Mouse (Mus musculus): ENCODE data around the gene Dpp6. TPM values are rescaled to one million over a fixed set of nuclear protein-coding genes. Genes with fewer than 3 reads are reported as not detected.

Dpp6 gene
- polyA plus RNA-seq, 1 experiment from 2014 or later: 1.0 TPM

DNA sequence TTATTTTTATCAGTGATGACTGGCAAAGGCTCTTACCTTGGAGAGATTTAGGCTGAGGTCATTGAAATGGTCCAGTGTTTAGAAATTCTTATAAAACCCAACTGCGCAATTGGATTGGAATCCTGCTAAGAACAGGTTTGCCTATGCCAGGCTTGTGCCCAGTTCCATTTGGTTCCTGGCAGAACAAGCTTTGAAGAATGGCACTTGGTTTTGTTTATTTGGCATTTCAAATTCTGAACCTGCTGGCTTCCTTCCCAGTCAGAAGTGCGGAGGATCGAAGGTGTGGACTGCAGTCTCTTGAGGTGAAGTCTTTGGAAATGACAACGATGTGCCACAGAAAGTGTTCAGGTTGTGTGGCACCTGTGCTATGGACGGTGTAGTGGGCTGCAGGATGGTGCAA lies 193.6 kb downstream of the Dpp6 start:
- Histone ChIP-seq H3K36me3 (ENCODE audit: control insufficient read depth, insufficient read depth, low read length) (no peaks in the 10 kb centered on the region), H3K27ac (replicated peaks) (no peak overlapping the region), H3K9me3 (ENCODE audit: control insufficient read depth, low read length) (no peaks in the 10 kb centered on the region), H3K4me1 (replicated peaks; ENCODE audit: control insufficient read depth, insufficient read depth) (no peaks in the 10 kb centered on the region), H3K9ac (ENCODE audit: low read length) (no peak overlapping the region), H3K4me3 (ENCODE audit: low read depth, low read length) (no peak overlapping the region), H3K4me2 (replicated peaks; ENCODE audit: low read depth) (no peak overlapping the region), H3K27me3 (ENCODE audit: control insufficient read depth, insufficient read depth, low read length) (no peaks in the 10 kb centered on the region)
- no peak for DNase-seq (ENCODE audit: low spot score)
- 80% methylated on average over 5 of the region's 5 CpGs for WGBS
- ATAC-seq (ENCODE audit: low FRiP score, low TSS enrichment): no peak
- no peak for TF ChIP-seq CTCF (IDR thresholded peaks at IDR 0.05; ENCODE audit: low read depth)

DNA sequence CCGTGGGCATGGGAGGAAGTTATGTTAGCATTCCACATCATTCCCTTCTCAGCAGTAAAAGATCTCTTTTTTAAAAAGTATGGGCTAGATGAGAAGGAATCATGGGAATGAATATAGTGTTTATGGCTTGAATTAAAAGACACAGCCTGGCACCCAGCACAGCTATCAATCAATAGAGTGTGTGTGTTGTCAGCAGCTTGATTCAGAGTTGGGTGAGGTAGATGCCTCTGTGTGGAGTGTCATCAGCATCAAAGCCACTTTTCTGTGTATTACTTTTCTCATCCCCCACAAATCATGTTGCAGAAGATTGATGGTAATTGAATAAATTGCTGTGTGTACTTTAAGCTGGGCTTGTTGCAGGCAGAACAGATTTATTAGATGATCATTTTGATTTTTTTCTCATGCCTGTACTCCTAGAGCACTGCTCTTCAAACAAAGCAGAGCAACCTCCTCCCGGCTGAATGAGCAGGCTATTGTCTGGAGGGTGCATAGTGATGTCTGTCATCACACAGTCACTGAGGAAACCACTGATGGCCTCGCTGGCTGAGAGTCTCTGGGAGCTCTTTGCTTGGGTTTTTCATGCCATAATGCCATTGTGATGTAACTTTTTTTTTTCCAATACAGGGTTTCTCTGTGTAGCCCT lies 201.4 kb downstream of the Dpp6 start:
- H3K4me3 ChIP-seq (ENCODE audit: low read depth, low read length): no peak overlapping the region
- no peak overlapping the region for H3K4me2 ChIP-seq (replicated peaks; ENCODE audit: low read depth)
- WGBS: 45% methylated on average over 3 of the region's 3 CpGs
- ATAC-seq (ENCODE audit: low FRiP score, low TSS enrichment) (no peak), DNase-seq (ENCODE audit: low spot score) (no peak)
- no peaks in the 10 kb centered on the region for H3K27me3 ChIP-seq (ENCODE audit: control insufficient read depth, insufficient read depth, low read length)
- no peak overlapping the region for H3K27ac ChIP-seq (replicated peaks)
- H3K4me1 ChIP-seq (replicated peaks; ENCODE audit: control insufficient read depth, insufficient read depth): no peaks in the 10 kb centered on the region
- H3K36me3 ChIP-seq (ENCODE audit: control insufficient read depth, insufficient read depth, low read length): no peaks in the 10 kb centered on the region
- H3K9me3 ChIP-seq (ENCODE audit: control insufficient read depth, low read length): no peaks in the 10 kb centered on the region
- no peak overlapping the region for H3K9ac ChIP-seq (ENCODE audit: low read length)
- no peak for TF ChIP-seq EP300 (optimal IDR thresholded peaks at IDR 0.05)
- no peak for TF ChIP-seq CTCF (IDR thresholded peaks at IDR 0.05; ENCODE audit: low read depth)

DNA sequence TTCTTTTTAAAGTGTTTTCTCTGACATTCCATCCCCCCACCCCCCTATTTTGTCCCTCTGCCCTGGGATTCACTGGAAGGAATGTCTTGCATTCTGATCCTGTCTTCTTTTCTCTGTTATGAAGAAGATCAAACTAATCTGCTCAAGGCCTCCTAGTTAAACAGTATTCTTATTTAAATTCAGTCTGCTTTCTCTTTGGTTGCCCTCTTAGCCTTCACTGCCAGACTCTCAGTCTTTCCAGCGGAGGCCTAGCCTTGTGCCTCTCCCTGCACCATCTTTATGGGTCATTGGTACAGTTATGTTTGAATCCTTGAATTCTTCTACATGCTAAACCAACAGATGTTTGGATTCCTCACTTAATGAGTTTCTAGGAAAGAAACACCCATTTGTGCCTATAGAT lies 211.6 kb downstream of the Dpp6 start:
- 59% methylated on average over 1 of the region's 1 CpGs for WGBS
- Histone ChIP-seq H3K27me3 (ENCODE audit: control insufficient read depth, insufficient read depth, low read length) (no peaks in the 10 kb centered on the region), H3K27ac (replicated peaks) (no peak overlapping the region), H3K4me3 (ENCODE audit: low read depth, low read length) (no peak overlapping the region), H3K4me2 (replicated peaks; ENCODE audit: low read depth) (no peak overlapping the region), H3K9ac (ENCODE audit: low read length) (no peak overlapping the region), H3K9me3 (ENCODE audit: control insufficient read depth, low read length) (no peaks in the 10 kb centered on the region), H3K36me3 (ENCODE audit: control insufficient read depth, insufficient read depth, low read length) (no peaks in the 10 kb centered on the region), H3K4me1 (replicated peaks; ENCODE audit: control insufficient read depth, insufficient read depth) (no peaks in the 10 kb centered on the region)
- ATAC-seq (ENCODE audit: low FRiP score, low TSS enrichment) (no peak), DNase-seq (ENCODE audit: low spot score) (no peak)
- TF ChIP-seq CTCF (IDR thresholded peaks at IDR 0.05; ENCODE audit: low read depth) (no peak), EP300 (optimal IDR thresholded peaks at IDR 0.05) (no peak)

DNA sequence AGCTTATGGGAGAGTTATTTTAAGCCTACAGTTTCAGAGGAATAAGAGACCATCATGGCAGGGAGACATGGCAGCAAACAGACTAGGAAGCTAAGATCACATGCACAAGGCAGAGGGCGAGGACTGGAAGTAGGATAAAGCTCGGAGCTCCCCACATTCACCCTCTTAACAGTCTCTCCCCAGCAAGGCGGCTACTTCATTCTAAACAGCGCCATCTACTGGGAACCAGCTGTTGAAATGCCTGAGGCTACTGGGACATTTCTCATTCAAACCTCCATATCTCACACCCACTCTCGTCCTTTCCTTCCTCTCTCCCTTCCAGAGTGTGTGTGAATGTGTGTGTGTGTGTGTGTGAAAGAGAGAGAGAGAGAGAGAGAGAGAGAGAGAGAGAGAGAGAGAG lies 212.8 kb downstream of the Dpp6 start:
- no peaks in the 10 kb centered on the region for H3K36me3 ChIP-seq (ENCODE audit: control insufficient read depth, insufficient read depth, low read length)
- H3K4me3 ChIP-seq (ENCODE audit: low read depth, low read length): no peak overlapping the region
- ATAC-seq (ENCODE audit: low FRiP score, low TSS enrichment): no peak
- DNase-seq (ENCODE audit: low spot score): no peak
- WGBS: 11% methylated on average over 5 of the region's 5 CpGs
- H3K4me2 ChIP-seq (replicated peaks; ENCODE audit: low read depth): no peak overlapping the region
- H3K9me3 ChIP-seq (ENCODE audit: control insufficient read depth, low read length): no peaks in the 10 kb centered on the region
- H3K9ac ChIP-seq (ENCODE audit: low read length): no peak overlapping the region
- H3K27ac ChIP-seq (replicated peaks): no peak overlapping the region
- no peaks in the 10 kb centered on the region for H3K27me3 ChIP-seq (ENCODE audit: control insufficient read depth, insufficient read depth, low read length)
- no peaks in the 10 kb centered on the region for H3K4me1 ChIP-seq (replicated peaks; ENCODE audit: control insufficient read depth, insufficient read depth)
- no peak for TF ChIP-seq EP300 (optimal IDR thresholded peaks at IDR 0.05)
- peak; percentile 58 for TF ChIP-seq CTCF (IDR thresholded peaks at IDR 0.05; ENCODE audit: low read depth)

DNA sequence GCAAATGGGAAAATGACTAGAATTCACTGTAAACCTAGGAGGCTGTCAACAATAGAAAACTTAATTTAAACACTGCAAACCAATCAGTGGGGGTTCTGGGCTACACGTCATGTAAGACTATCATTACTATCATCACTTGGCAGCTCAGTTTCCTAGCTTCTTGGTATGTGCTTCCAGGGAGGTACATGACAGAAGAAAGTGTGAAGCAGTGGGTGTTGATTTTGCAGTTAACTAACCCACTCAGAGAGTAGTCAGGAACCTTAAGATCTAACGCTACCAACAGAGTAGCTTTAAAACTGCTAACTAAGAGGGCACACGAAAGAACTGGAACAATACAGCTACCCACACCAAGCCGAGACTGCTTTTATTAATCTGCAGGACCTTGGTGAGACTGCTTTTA lies 217.9 kb downstream of the Dpp6 start:
- Histone ChIP-seq H3K9ac (ENCODE audit: low read length) (no peak overlapping the region), H3K27me3 (ENCODE audit: control insufficient read depth, insufficient read depth, low read length) (no peaks in the 10 kb centered on the region), H3K27ac (replicated peaks) (no peak overlapping the region), H3K9me3 (ENCODE audit: control insufficient read depth, low read length) (no peaks in the 10 kb centered on the region), H3K4me2 (replicated peaks; ENCODE audit: low read depth) (no peak overlapping the region), H3K36me3 (ENCODE audit: control insufficient read depth, insufficient read depth, low read length) (no peaks in the 10 kb centered on the region), H3K4me3 (ENCODE audit: low read depth, low read length) (no peak overlapping the region), H3K4me1 (replicated peaks; ENCODE audit: control insufficient read depth, insufficient read depth) (no peaks in the 10 kb centered on the region)
- no peak for TF ChIP-seq CTCF (IDR thresholded peaks at IDR 0.05; ENCODE audit: low read depth)
- TF ChIP-seq EP300 (optimal IDR thresholded peaks at IDR 0.05): no peak
- no peak for ATAC-seq (ENCODE audit: low FRiP score, low TSS enrichment)
- DNase-seq (ENCODE audit: low spot score): no peak
- 60% methylated on average over 4 of the region's 4 CpGs for WGBS

DNA sequence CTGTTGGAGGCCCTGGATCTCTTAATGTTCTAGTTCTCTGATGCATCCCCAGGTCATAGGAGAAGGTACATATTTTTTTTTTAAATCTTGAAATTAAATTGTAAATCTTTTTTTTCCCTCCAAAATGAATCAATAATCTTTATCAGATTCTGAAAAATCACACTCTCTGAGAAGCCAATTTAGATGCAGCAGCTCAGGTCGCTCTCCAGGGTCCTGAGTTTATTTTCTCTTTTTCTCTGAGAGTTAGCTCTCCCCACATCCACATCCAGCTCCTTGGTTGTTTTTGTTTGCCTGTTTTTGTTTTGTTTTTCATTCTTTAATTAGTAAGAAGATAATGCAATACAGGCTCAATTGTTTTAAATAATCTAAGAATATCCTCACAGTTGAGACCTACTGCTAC lies 218.3 kb downstream of the Dpp6 start:
- DNase-seq (ENCODE audit: low spot score): no peak
- 27% methylated on average over 1 of the region's 1 CpGs for WGBS

More for the DNA sequence above, 218.3 kb downstream of the Dpp6 start:
- ATAC-seq (ENCODE audit: low FRiP score, low TSS enrichment): no peak
- Histone ChIP-seq H3K27ac (replicated peaks) (no peak overlapping the region), H3K9me3 (ENCODE audit: control insufficient read depth, low read length) (no peaks in the 10 kb centered on the region), H3K4me3 (ENCODE audit: low read depth, low read length) (no peak overlapping the region), H3K4me1 (replicated peaks; ENCODE audit: control insufficient read depth, insufficient read depth) (no peaks in the 10 kb centered on the region), H3K36me3 (ENCODE audit: control insufficient read depth, insufficient read depth, low read length) (no peaks in the 10 kb centered on the region), H3K4me2 (replicated peaks; ENCODE audit: low read depth) (no peak overlapping the region), H3K9ac (ENCODE audit: low read length) (no peak overlapping the region), H3K27me3 (ENCODE audit: control insufficient read depth, insufficient read depth, low read length) (no peaks in the 10 kb centered on the region)
- no peak for TF ChIP-seq EP300 (optimal IDR thresholded peaks at IDR 0.05)
- TF ChIP-seq CTCF (IDR thresholded peaks at IDR 0.05; ENCODE audit: low read depth): no peak
